ENCODE assay signal across 18 mouse cellular contexts in genomic region chr12:31534060-31534843, GRCm38 (mm10). TPM values are rescaled to one million over a fixed set of nuclear protein-coding genes. Genes with fewer than 3 reads are reported as not detected.
A peak's percentile ranks its signal among the peaks of the same experiment; 100 is the strongest.
DNase-seq lines count a peak whose midpoint lies in the region; ATAC-seq and TF ChIP-seq lines count a peak whose summit lies in the region.
"Had no signal": no experiment of that assay in that cellular context is flagged by ENCODE, and none has a peak within 500 bp of the region (broad histone marks: within the 10 kb centered on the region; RNA-seq: fewer than 3 reads in every experiment).

No protein-coding gene starts in this region.

- H3K4me1 ChIP-seq in heart, embryonic 10.5 days, result peaks cover 5% of the 10 kb centered on the region; the same call in 1 of the 2 replicates
- H3K4me1 ChIP-seq in forebrain, embryonic 16.5 days (replicated peaks; ENCODE audit: control insufficient read depth, insufficient read depth, low read length), result peaks cover 14% of the 10 kb centered on the region
- peaks cover 17% of the 10 kb centered on the region for H3K4me1 ChIP-seq in limb, embryonic 12.5 days (replicated peaks)
- H3K4me1 ChIP-seq in midbrain, embryonic 11.5 days (ENCODE audit: control insufficient read depth, insufficient read depth, low read length), result no peaks in the 10 kb centered on the region
- H3K4me1 ChIP-seq: lung, embryonic 15.5 days had no signal

- no peak overlapping the region for H3K9ac ChIP-seq in forebrain, embryonic 16.5 days (replicated peaks; ENCODE audit: low read depth, low read length)
- H3K9ac ChIP-seq in limb, embryonic 12.5 days (replicated peaks), result no peak overlapping the region
- H3K9ac ChIP-seq in midbrain, embryonic 11.5 days (ENCODE audit: low read length), result no peak overlapping the region
- H3K9ac ChIP-seq: lung, embryonic 15.5 days had no signal

- H3K27me3 ChIP-seq in heart, embryonic 10.5 days (ENCODE audit: insufficient read depth, poor library complexity, severe bottlenecking), result no peaks in the 10 kb centered on the region
- no peaks in the 10 kb centered on the region for H3K27me3 ChIP-seq in forebrain, embryonic 16.5 days (replicated peaks; ENCODE audit: control insufficient read depth, insufficient read depth, low read length)
- peaks cover 4% of the 10 kb centered on the region; the same call in 1 of the 2 replicates for H3K27me3 ChIP-seq in limb, embryonic 12.5 days
- H3K27me3 ChIP-seq in midbrain, embryonic 11.5 days (ENCODE audit: control insufficient read depth, insufficient read depth, low read length), result no peaks in the 10 kb centered on the region
- H3K27me3 ChIP-seq: lung, embryonic 15.5 days had no signal

- peak; percentile 52 for ATAC-seq in forebrain, embryonic 16.5 days
- no peak for ATAC-seq in limb, embryonic 12.5 days (ENCODE audit: insufficient number of reproducible peaks, insufficient read depth, low FRiP score, low TSS enrichment, low read depth)
- ATAC-seq in midbrain, embryonic 11.5 days (ENCODE audit: low FRiP score), result no peak
- ATAC-seq: hindbrain, embryonic 16.5 days had no signal

- peak overlapping the region; percentile 13; the same call in 1 of the 2 replicates for H3K4me2 ChIP-seq in forebrain, embryonic 16.5 days (ENCODE audit: low read length)
- H3K4me2 ChIP-seq in limb, embryonic 12.5 days, result no peak overlapping the region
- H3K4me2 ChIP-seq in midbrain, embryonic 11.5 days, result no peak overlapping the region
- H3K4me2 ChIP-seq: liver, embryonic 11.5 days; lung, embryonic 15.5 days had no signal

- no peak for TF ChIP-seq CTCF in left cerebral cortex, adult 2 months (IDR thresholded peaks at IDR 0.05)

- WGBS in heart, embryonic 10.5 days, result 65% methylated on average over 11 of the region's 11 CpGs
- 30% methylated on average over 11 of the region's 11 CpGs for WGBS in forebrain, embryonic 16.5 days
- 71% methylated on average over 11 of the region's 11 CpGs for WGBS in limb, embryonic 12.5 days
- WGBS in midbrain, embryonic 11.5 days, result 70% methylated on average over 11 of the region's 11 CpGs

- no peaks in the 10 kb centered on the region for H3K9me3 ChIP-seq in heart, embryonic 10.5 days
- no peaks in the 10 kb centered on the region for H3K9me3 ChIP-seq in forebrain, embryonic 16.5 days (ENCODE audit: control insufficient read depth, low read length)
- H3K9me3 ChIP-seq in limb, embryonic 12.5 days, result no peaks in the 10 kb centered on the region
- no peaks in the 10 kb centered on the region for H3K9me3 ChIP-seq in midbrain, embryonic 11.5 days (ENCODE audit: control insufficient read depth, low read length)
- H3K9me3 ChIP-seq: G1E; lung, embryonic 15.5 days had no signal

- peak; percentile 50 for DNase-seq in heart, adult 11 months
- no peak for DNase-seq in heart, embryonic 10.5 days (ENCODE audit: low spot score)
- DNase-seq in left cerebral cortex, adult 2 months (ENCODE audit: extremely low spot score in 1 of 2, low spot score in 2 of 2), result no peak
- no peak for DNase-seq in left cerebral cortex, adult 9 months (ENCODE audit: low spot score in 2 of 2)
- no peak for DNase-seq in midbrain, embryonic 11.5 days (ENCODE audit: low spot score, missing footprints)
- no peak for DNase-seq in left cerebral cortex, adult 18-20 months (ENCODE audit: low spot score in 2 of 2)
- DNase-seq: cerebellum, adult 18-20 months; right cerebral cortex, postnatal 14 days had no signal

- intact Hi-C loops in left cerebral cortex, adult 2 months (cut with DNase I), result loop anchor here (5.0 kb wide), 1 partner anchor 43 kb away; no protein-coding TSS in a partner anchor

- H3K36me3 ChIP-seq in heart, embryonic 10.5 days, result no peaks in the 10 kb centered on the region
- no peaks in the 10 kb centered on the region for H3K36me3 ChIP-seq in forebrain, embryonic 16.5 days (ENCODE audit: control insufficient read depth, insufficient read depth)
- H3K36me3 ChIP-seq in limb, embryonic 12.5 days, result no peaks in the 10 kb centered on the region
- no peaks in the 10 kb centered on the region for H3K36me3 ChIP-seq in midbrain, embryonic 11.5 days (ENCODE audit: control insufficient read depth, insufficient read depth, low read length)
- H3K36me3 ChIP-seq: G1E; lung, embryonic 15.5 days had no signal

- H3K27ac ChIP-seq in heart, embryonic 10.5 days, result no peak overlapping the region
- peak overlapping the region; percentile 44; the same call in 1 of the 2 replicates for H3K27ac ChIP-seq in left cerebral cortex, adult 2 months
- no peak overlapping the region for H3K27ac ChIP-seq in forebrain, embryonic 16.5 days (ENCODE audit: low read length)
- H3K27ac ChIP-seq in limb, embryonic 12.5 days, result peak overlapping the region; percentile 53; the same call in 1 of the 2 replicates
- H3K27ac ChIP-seq in midbrain, embryonic 11.5 days (ENCODE audit: low read depth, low read length), result no peak overlapping the region
- H3K27ac ChIP-seq: lung, embryonic 15.5 days had no signal

- no peak overlapping the region for H3K4me3 ChIP-seq in heart, embryonic 10.5 days
- no peak overlapping the region for H3K4me3 ChIP-seq in left cerebral cortex, adult 2 months
- no peak overlapping the region for H3K4me3 ChIP-seq in forebrain, embryonic 16.5 days (replicated peaks; ENCODE audit: low read length)
- H3K4me3 ChIP-seq in limb, embryonic 12.5 days (replicated peaks), result no peak overlapping the region
- no peak overlapping the region for H3K4me3 ChIP-seq in midbrain, embryonic 11.5 days (ENCODE audit: low read depth, low read length)
- H3K4me3 ChIP-seq: lung, embryonic 15.5 days had no signal

RNA-seq across cellular contexts. Expression of gene Slc26a4, which starts 25.5 kb away (rescaled TPM):
- 0.05 and 0.18 TPM in 2 replicates for polyA plus RNA-seq in heart, embryonic 10.5 days (2016; fragmentation: Nextera tagmentation; extraction: Ambion mirVana)
- 1 to 10 TPM; 2.7 to 3.2 TPM for total RNA-seq in left cerebral cortex, adult 2 months (2021)
- polyA plus RNA-seq in forebrain, embryonic 16.5 days (2015; fragmentation: Nextera tagmentation; extraction: Ambion mirVana), result 0.26 TPM in 1 of 2 replicates, not detected in the other
- 0.06 and 0.09 TPM in 2 replicates for polyA plus RNA-seq in limb, embryonic 12.5 days (2016; fragmentation: Nextera tagmentation; extraction: Ambion mirVana)
- not detected in 2 replicates for polyA plus RNA-seq in midbrain, embryonic 11.5 days (2014; fragmentation: Nextera tagmentation; extraction: Ambion mirVana)
- total RNA-seq in left cerebral cortex, adult 18-20 months (2021), result 1 to 10 TPM; 1.9 to 2.0 TPM
- total RNA-seq: common myeloid progenitor, adult 5-6 weeks; megakaryocyte progenitor cell, adult 5-6 weeks; neutrophil, adult 5-6 weeks had no signal
- polyA plus RNA-seq: C2C12; G1E; liver, embryonic 11.5 days; lung, embryonic 15.5 days had no signal

RNA-seq across cellular contexts. Expression of gene Cbll1, which starts 34.8 kb away (rescaled TPM):
- 10.6 and 12.6 TPM in 2 replicates for polyA plus RNA-seq in heart, embryonic 10.5 days (2016; fragmentation: Nextera tagmentation; extraction: Ambion mirVana)
- total RNA-seq in left cerebral cortex, adult 2 months (2021), result 10 to 100 TPM; 22.2 to 24.1 TPM
- polyA plus RNA-seq in forebrain, embryonic 16.5 days (2015; fragmentation: Nextera tagmentation; extraction: Ambion mirVana), result 15.9 and 16.0 TPM in 2 replicates
- polyA plus RNA-seq in limb, embryonic 12.5 days (2016; fragmentation: Nextera tagmentation; extraction: Ambion mirVana), result 12.1 and 12.5 TPM in 2 replicates
- 26.9 and 30.4 TPM in 2 replicates for polyA plus RNA-seq in midbrain, embryonic 11.5 days (2014; fragmentation: Nextera tagmentation; extraction: Ambion mirVana)
- 10 to 100 TPM; 22.9 to 24.1 TPM for total RNA-seq in left cerebral cortex, adult 18-20 months (2021)

Comparison
In these comparisons a context has a peak if more than half of its experiments do, and no peak if none do; other contexts are left out.
1. H3K27ac ChIP-seq: peak in left cerebral cortex, adult 2 months (single experiment) and limb, embryonic 12.5 days (single experiment); none in heart, embryonic 10.5 days (single experiment), forebrain, embryonic 16.5 days (single experiment) and midbrain, embryonic 11.5 days (single experiment).